Mouse (Mus musculus): ENCODE results near the gene Adora1. TPM values are rescaled to one million over a fixed set of nuclear protein-coding genes. Genes with fewer than 3 reads are reported as not detected.

Gene Adora1
- polyA plus RNA-seq, 1 experiment from 2014 or later = 21.5 TPM

DNA sequence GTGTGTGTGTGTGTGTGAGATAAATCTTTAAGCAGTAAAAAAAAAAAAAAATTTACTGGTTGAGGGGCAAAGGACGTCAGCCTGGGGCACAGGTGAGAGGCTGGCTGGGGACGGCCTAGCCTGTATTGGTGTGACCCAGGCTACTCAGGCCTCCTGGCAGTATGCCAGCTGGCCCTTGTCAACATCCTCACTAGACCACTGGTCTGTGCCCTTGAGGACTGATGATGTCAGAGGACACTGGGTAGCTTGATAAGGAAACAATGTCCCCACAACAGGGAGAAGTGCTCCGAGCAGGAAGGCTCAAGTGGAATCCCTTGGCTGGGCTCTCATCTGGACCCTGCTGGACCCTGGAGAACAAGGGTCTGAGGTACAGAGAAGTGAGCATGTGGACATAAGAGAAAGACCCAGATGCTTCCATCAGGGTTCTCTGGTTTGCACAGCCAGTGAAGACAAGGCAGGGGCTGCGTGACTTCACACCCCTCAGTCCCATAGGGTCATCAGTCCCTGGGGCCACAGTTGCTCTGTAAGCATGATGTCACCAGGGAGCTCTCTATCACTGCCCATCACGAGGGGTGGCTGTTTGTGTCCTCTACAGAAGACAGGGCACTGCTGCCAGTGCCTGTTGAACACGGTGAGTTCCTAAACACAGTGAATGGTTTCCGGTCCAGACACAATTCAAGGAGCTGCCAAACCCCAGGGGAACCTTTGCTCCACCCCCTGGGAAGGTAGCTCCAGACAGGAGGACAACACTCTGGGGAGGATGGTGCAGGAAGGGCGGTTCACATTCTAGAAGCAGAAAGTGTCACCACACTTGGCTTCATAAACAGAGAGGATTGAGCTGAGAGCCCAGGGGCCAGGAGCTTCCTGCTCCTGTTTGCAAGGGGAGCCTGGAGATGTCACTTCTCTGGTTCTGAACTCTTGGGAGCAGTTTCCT lies 12.8 kb downstream of the Adora1 start:
- Histone ChIP-seq H3K36me3 (ENCODE audit: control insufficient read depth, insufficient read depth) (no peaks in the 10 kb centered on the region), H3K4me2 (ENCODE audit: low read length) (no peak overlapping the region), H3K4me3 (replicated peaks; ENCODE audit: low read length) (no peak overlapping the region), H3K9ac (replicated peaks; ENCODE audit: low read depth, low read length) (no peak overlapping the region), H3K9me3 (ENCODE audit: control insufficient read depth, low read length) (no peaks in the 10 kb centered on the region), H3K4me1 (replicated peaks; ENCODE audit: control insufficient read depth, insufficient read depth, low read length) (no peaks in the 10 kb centered on the region), H3K27me3 (replicated peaks; ENCODE audit: control insufficient read depth, insufficient read depth, low read length) (no peaks in the 10 kb centered on the region), H3K27ac (ENCODE audit: low read length) (no peak overlapping the region)
- ATAC-seq = no peak
- 74% methylated on average over 8 of the region's 8 CpGs for WGBS

GRCm38 (mm10) chr1:134221172-134221571 lies 14.1 kb downstream of the Adora1 start:
- peaks cover 4% of the 10 kb centered on the region; the same call in 1 of the 2 replicates for H3K4me1 ChIP-seq (replicated peaks; ENCODE audit: control insufficient read depth, insufficient read depth, low read length)
- H3K4me2 ChIP-seq (ENCODE audit: low read length) = no peak overlapping the region
- ATAC-seq = no peak
- no peak overlapping the region for H3K9ac ChIP-seq (replicated peaks; ENCODE audit: low read depth, low read length)
- H3K27ac ChIP-seq (ENCODE audit: low read length) = no peak overlapping the region
- H3K9me3 ChIP-seq (ENCODE audit: control insufficient read depth, low read length) = no peaks in the 10 kb centered on the region
- no peaks in the 10 kb centered on the region for H3K27me3 ChIP-seq (replicated peaks; ENCODE audit: control insufficient read depth, insufficient read depth, low read length)
- WGBS = 87% methylated on average over 1 of the region's 1 CpGs
- no peaks in the 10 kb centered on the region for H3K36me3 ChIP-seq (ENCODE audit: control insufficient read depth, insufficient read depth)
- no peak overlapping the region for H3K4me3 ChIP-seq (replicated peaks; ENCODE audit: low read length)

DNA sequence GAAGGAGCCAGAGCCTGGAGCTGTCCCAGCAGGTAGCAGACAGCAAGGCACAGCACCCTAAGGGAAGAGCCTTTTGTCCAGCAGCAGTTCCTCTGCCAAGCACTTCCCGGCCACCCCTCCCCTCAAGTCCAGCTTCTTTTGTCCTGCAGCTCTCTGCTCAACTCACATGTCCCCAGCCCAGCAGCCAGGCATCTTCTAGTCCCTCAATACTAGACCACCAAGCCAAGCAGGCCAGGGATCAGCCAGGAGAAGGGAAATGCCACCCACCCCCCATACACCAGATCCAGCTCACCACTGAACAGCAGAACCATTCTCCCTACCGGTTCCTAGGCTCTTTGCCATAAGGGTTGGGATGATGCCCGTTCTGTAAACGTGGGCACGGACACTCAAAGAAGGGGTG lies 15.6 kb downstream of the Adora1 start:
- 59% methylated on average over 5 of the region's 5 CpGs for WGBS
- Histone ChIP-seq H3K36me3 (ENCODE audit: control insufficient read depth, insufficient read depth) (no peaks in the 10 kb centered on the region), H3K27me3 (replicated peaks; ENCODE audit: control insufficient read depth, insufficient read depth, low read length) (no peaks in the 10 kb centered on the region), H3K9me3 (ENCODE audit: control insufficient read depth, low read length) (no peaks in the 10 kb centered on the region), H3K4me2 (ENCODE audit: low read length) (no peak overlapping the region), H3K4me1 (replicated peaks; ENCODE audit: control insufficient read depth, insufficient read depth, low read length) (peaks cover 11% of the 10 kb centered on the region), H3K9ac (replicated peaks; ENCODE audit: low read depth, low read length) (no peak overlapping the region), H3K4me3 (replicated peaks; ENCODE audit: low read length) (no peak overlapping the region), H3K27ac (ENCODE audit: low read length) (no peak overlapping the region)
- ATAC-seq = no peak

GRCm38 (mm10) chr1:134217942-134218341 lies 17.3 kb downstream of the Adora1 start:
- Histone ChIP-seq H3K27me3 (replicated peaks; ENCODE audit: control insufficient read depth, insufficient read depth, low read length) (no peaks in the 10 kb centered on the region), H3K4me2 (ENCODE audit: low read length) (no peak overlapping the region), H3K36me3 (ENCODE audit: control insufficient read depth, insufficient read depth) (no peaks in the 10 kb centered on the region), H3K9me3 (ENCODE audit: control insufficient read depth, low read length) (no peaks in the 10 kb centered on the region), H3K27ac (ENCODE audit: low read length) (no peak overlapping the region), H3K4me3 (replicated peaks; ENCODE audit: low read length) (no peak overlapping the region), H3K9ac (replicated peaks; ENCODE audit: low read depth, low read length) (no peak overlapping the region), H3K4me1 (replicated peaks; ENCODE audit: control insufficient read depth, insufficient read depth, low read length) (peaks cover 12% of the 10 kb centered on the region)
- ATAC-seq = no peak
- 89% methylated on average over 3 of the region's 3 CpGs for WGBS

DNA sequence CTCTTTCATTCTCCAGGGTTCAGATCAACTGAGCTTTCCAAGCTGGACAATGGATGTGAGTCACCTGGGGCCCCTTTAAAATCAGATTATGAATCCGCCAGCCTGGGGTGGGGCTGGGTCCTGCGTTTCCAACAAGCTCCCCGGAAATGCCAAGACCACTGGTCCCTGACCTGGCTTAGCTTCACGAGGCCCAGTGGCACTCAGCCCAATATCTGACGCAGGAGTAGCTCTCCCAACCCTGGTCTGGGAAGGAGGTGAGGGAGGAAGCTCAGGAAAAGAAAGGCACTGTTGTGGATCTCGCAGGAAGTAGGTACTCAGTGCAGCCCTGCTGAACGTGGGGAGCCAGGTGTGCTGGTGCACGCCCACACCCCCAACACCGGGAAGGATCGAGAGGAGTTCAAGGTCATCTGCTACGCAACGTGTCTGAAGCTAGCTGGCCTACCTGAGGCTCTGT lies 18.2 kb downstream of the Adora1 start:
- H3K4me3 ChIP-seq (replicated peaks; ENCODE audit: low read length) = no peak overlapping the region
- H3K36me3 ChIP-seq (ENCODE audit: control insufficient read depth, insufficient read depth) = no peaks in the 10 kb centered on the region
- no peak overlapping the region for H3K9ac ChIP-seq (replicated peaks; ENCODE audit: low read depth, low read length)
- no peaks in the 10 kb centered on the region for H3K9me3 ChIP-seq (ENCODE audit: control insufficient read depth, low read length)
- H3K27ac ChIP-seq (ENCODE audit: low read length) = no peak overlapping the region
- no peak overlapping the region for H3K4me2 ChIP-seq (ENCODE audit: low read length)
- ATAC-seq = no peak
- WGBS = 69% methylated on average over 12 of the region's 12 CpGs
- peaks cover 18% of the 10 kb centered on the region for H3K4me1 ChIP-seq (replicated peaks; ENCODE audit: control insufficient read depth, insufficient read depth, low read length)
- no peaks in the 10 kb centered on the region for H3K27me3 ChIP-seq (replicated peaks; ENCODE audit: control insufficient read depth, insufficient read depth, low read length)

- Histone ChIP-seq H3K4me1 (replicated peaks; ENCODE audit: control insufficient read depth, insufficient read depth, low read length) (peaks cover 20% of the 10 kb centered on the region), H3K36me3 (ENCODE audit: control insufficient read depth, insufficient read depth) (no peaks in the 10 kb centered on the region), H3K4me2 (ENCODE audit: low read length) (no peak overlapping the region), H3K9ac (replicated peaks; ENCODE audit: low read depth, low read length) (no peak overlapping the region), H3K27me3 (replicated peaks; ENCODE audit: control insufficient read depth, insufficient read depth, low read length) (no peaks in the 10 kb centered on the region), H3K9me3 (ENCODE audit: control insufficient read depth, low read length) (no peaks in the 10 kb centered on the region), H3K27ac (ENCODE audit: low read length) (no peak overlapping the region), H3K4me3 (replicated peaks; ENCODE audit: low read length) (no peak overlapping the region)
- no peak for ATAC-seq
- WGBS = 96% methylated on average over 2 of the region's 2 CpGs
Observed at GRCm38 (mm10) chr1:134216629-134216971, 18.6 kb downstream of the Adora1 start.

GRCm38 (mm10) chr1:134215751-134216628 lies 19.2 kb downstream of the Adora1 start:
- no peak overlapping the region for H3K9ac ChIP-seq (replicated peaks; ENCODE audit: low read depth, low read length)
- WGBS = 10% methylated on average over 11 of the region's 11 CpGs

DNA sequence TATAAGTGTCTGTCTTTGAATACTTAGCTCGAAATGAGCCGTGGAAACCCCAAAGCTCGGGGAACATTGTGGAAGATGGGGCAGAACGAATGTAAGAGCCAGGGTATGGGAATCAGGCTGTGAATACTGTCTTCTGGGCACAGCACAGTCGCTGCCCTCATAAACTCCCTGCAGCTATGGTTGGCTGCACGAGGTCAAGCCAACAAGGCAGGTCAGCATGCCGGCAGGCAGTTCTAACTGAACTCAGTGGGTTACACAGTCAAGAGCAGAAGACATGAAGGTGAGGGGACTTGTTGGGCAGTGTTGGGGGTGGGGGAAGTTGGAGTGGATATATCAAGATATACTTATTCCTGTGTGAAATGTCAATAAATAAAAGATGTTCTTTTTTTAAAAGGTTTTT lies 20.2 kb downstream of the Adora1 start:
- H3K4me3 ChIP-seq (replicated peaks; ENCODE audit: low read length) = no peak overlapping the region
- WGBS = 67% methylated on average over 7 of the region's 7 CpGs
- H3K9ac ChIP-seq (replicated peaks; ENCODE audit: low read depth, low read length) = no peak overlapping the region
- no peaks in the 10 kb centered on the region for H3K27me3 ChIP-seq (replicated peaks; ENCODE audit: control insufficient read depth, insufficient read depth, low read length)
- peaks cover 21% of the 10 kb centered on the region for H3K4me1 ChIP-seq (replicated peaks; ENCODE audit: control insufficient read depth, insufficient read depth, low read length)
- no peak for ATAC-seq
- no peaks in the 10 kb centered on the region for H3K36me3 ChIP-seq (ENCODE audit: control insufficient read depth, insufficient read depth)
- H3K4me2 ChIP-seq (ENCODE audit: low read length) = no peak overlapping the region
- no peaks in the 10 kb centered on the region for H3K9me3 ChIP-seq (ENCODE audit: control insufficient read depth, low read length)
- no peak overlapping the region for H3K27ac ChIP-seq (ENCODE audit: low read length)

More at GRCm38 (mm10) chr1:134215751-134216628, 19.2 kb downstream of the Adora1 start:
- Histone ChIP-seq H3K4me2 (ENCODE audit: low read length) (no peak overlapping the region), H3K4me1 (replicated peaks; ENCODE audit: control insufficient read depth, insufficient read depth, low read length) (peaks cover 21% of the 10 kb centered on the region), H3K27ac (ENCODE audit: low read length) (no peak overlapping the region), H3K4me3 (replicated peaks; ENCODE audit: low read length) (no peak overlapping the region), H3K9me3 (ENCODE audit: control insufficient read depth, low read length) (no peaks in the 10 kb centered on the region), H3K27me3 (replicated peaks; ENCODE audit: control insufficient read depth, insufficient read depth, low read length) (no peaks in the 10 kb centered on the region), H3K36me3 (ENCODE audit: control insufficient read depth, insufficient read depth) (no peaks in the 10 kb centered on the region)
- no peak for ATAC-seq

DNA sequence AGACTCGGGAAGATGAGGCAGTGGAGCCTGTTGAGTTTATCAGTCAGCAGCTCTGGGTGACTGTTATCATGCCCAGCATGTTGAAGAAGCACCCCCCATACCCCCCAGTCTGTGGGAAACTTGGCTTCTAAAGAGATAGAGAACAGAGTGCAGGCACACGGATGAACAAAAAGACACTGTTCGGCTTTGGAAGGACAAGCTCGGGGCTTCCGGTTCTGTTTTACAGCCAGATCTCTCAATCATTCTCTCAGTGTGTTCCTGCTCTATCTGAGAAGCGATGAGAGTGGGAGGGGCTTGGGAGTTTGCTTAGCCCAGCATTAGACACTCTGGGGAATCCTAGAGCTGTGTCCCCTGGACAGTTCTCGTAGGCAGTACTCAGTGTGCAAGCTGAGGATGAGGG lies 21.8 kb downstream of the Adora1 start:
- 71% methylated on average over 7 of the region's 7 CpGs for WGBS
- H3K27ac ChIP-seq (ENCODE audit: low read length) = no peak overlapping the region
- H3K4me3 ChIP-seq (replicated peaks; ENCODE audit: low read length) = no peak overlapping the region
- ATAC-seq = no peak
- no peaks in the 10 kb centered on the region for H3K27me3 ChIP-seq (replicated peaks; ENCODE audit: control insufficient read depth, insufficient read depth, low read length)
- peaks cover 21% of the 10 kb centered on the region for H3K4me1 ChIP-seq (replicated peaks; ENCODE audit: control insufficient read depth, insufficient read depth, low read length)
- no peak overlapping the region for H3K9ac ChIP-seq (replicated peaks; ENCODE audit: low read depth, low read length)
- no peaks in the 10 kb centered on the region for H3K9me3 ChIP-seq (ENCODE audit: control insufficient read depth, low read length)
- no peaks in the 10 kb centered on the region for H3K36me3 ChIP-seq (ENCODE audit: control insufficient read depth, insufficient read depth)
- no peak overlapping the region for H3K4me2 ChIP-seq (ENCODE audit: low read length)

All from forebrain, embryonic 16.5 days (tissue).